Mouse (Mus musculus): Measurements from ENCODE around the gene Pld1.

The Pld1 gene

GRCm38 (mm10) chr3:27987891-27988536 is 49.5 kb downstream of the Pld1 start:
- in situ Hi-C loops (cut with MboI, MseI), result no loop called here

- in situ Hi-C loops (cut with MboI, MseI), result no loop called here
Observed at GRCm38 (mm10) chr3:27991100-27991703, 52.7 kb downstream of the Pld1 start.

GRCm38 (mm10) chr3:27994175-27994990 is 55.9 kb downstream of the Pld1 start:
- in situ Hi-C loops (cut with MboI, MseI), result no loop called here

- in situ Hi-C loops (cut with MboI, MseI), result no loop called here
Observed at GRCm38 (mm10) chr3:28004321-28004720, 65.8 kb downstream of the Pld1 start.

GRCm38 (mm10) chr3:28007684-28008083 is 69.2 kb downstream of the Pld1 start:
- in situ Hi-C loops (cut with MboI, MseI), result no loop called here

GRCm38 (mm10) chr3:28008369-28008768 is 69.9 kb downstream of the Pld1 start:
- in situ Hi-C loops (cut with MboI, MseI), result no loop called here

- in situ Hi-C loops (cut with MboI, MseI), result no loop called here
Observed at GRCm38 (mm10) chr3:28012177-28012576, 73.7 kb downstream of the Pld1 start.

GRCm38 (mm10) chr3:28013441-28013840 is 74.9 kb downstream of the Pld1 start:
- in situ Hi-C loops (cut with MboI, MseI), result no loop called here

- in situ Hi-C loops (cut with MboI, MseI), result no loop called here
Observed at GRCm38 (mm10) chr3:28017002-28017401, 78.5 kb downstream of the Pld1 start.

GRCm38 (mm10) chr3:28019727-28020126 is 81.2 kb downstream of the Pld1 start:
- in situ Hi-C loops (cut with MboI, MseI), result no loop called here

- in situ Hi-C loops (cut with MboI, MseI), result no loop called here
Observed at GRCm38 (mm10) chr3:28020404-28020803, 81.9 kb downstream of the Pld1 start.

GRCm38 (mm10) chr3:28022191-28022590 is 83.7 kb downstream of the Pld1 start:
- in situ Hi-C loops (cut with MboI, MseI), result no loop called here

- in situ Hi-C loops (cut with MboI, MseI), result no loop called here
Observed at GRCm38 (mm10) chr3:28026876-28027275, 88.4 kb downstream of the Pld1 start.

- in situ Hi-C loops (cut with MboI, MseI), result no loop called here
Observed at GRCm38 (mm10) chr3:28028456-28028855, 90.0 kb downstream of the Pld1 start.

- in situ Hi-C loops (cut with MboI, MseI), result no loop called here
Observed at GRCm38 (mm10) chr3:28030860-28031259, 92.4 kb downstream of the Pld1 start.

- in situ Hi-C loops (cut with MboI, MseI), result no loop called here
Observed at GRCm38 (mm10) chr3:28031643-28032243, 93.2 kb downstream of the Pld1 start.

- in situ Hi-C loops (cut with MboI, MseI), result no loop called here
Observed at GRCm38 (mm10) chr3:28033898-28034297, 95.4 kb downstream of the Pld1 start.

GRCm38 (mm10) chr3:28034707-28035333 is 96.3 kb downstream of the Pld1 start:
- in situ Hi-C loops (cut with MboI, MseI), result loop anchor here (5.0 kb wide), 1 partner anchor 92 kb away; no protein-coding TSS in a partner anchor

- in situ Hi-C loops (cut with MboI, MseI), result loop anchor here (5.0 kb wide), 1 partner anchor 90 kb away; no protein-coding TSS in a partner anchor
Observed at GRCm38 (mm10) chr3:28037320-28037932, 98.9 kb downstream of the Pld1 start.

- in situ Hi-C loops (cut with MboI, MseI), result loop anchor here (5.0 kb wide), 1 partner anchor 89 kb away; no protein-coding TSS in a partner anchor
Observed at GRCm38 (mm10) chr3:28038106-28038505, 99.6 kb downstream of the Pld1 start.

- in situ Hi-C loops (cut with MboI, MseI), result loop anchor here (5.0 kb wide), 1 partner anchor 88 kb away; no protein-coding TSS in a partner anchor
Observed at GRCm38 (mm10) chr3:28039760-28040159, 101.3 kb downstream of the Pld1 start.

Data from T-helper 1 cell (primary cell).